Mouse (Mus musculus) mature B cell (primary cell): ENCODE measurements around the gene Dst.

Source experiments
- in situ Hi-C: fragments of 300-500 bp; cut with MboI; formaldehyde crosslinking; loops from 2 replicates; pipeline ENCODE4 v1.14.3; 2019

Dst gene

GRCm38 (mm10) chr1:34236254-34236723 is 328.3 kb downstream of the Dst start:
- in situ Hi-C loops = no loop called here

GRCm38 (mm10) chr1:34237211-34237610 is 329.2 kb downstream of the Dst start:
- in situ Hi-C loops = no loop called here

- in situ Hi-C loops = no loop called here
Measured at GRCm38 (mm10) chr1:34237689-34238091, 329.7 kb downstream of the Dst start.

- in situ Hi-C loops = no loop called here
Measured at GRCm38 (mm10) chr1:34238231-34238630, 330.2 kb downstream of the Dst start.

- in situ Hi-C loops = no loop called here
Measured at GRCm38 (mm10) chr1:34244678-34245077, 336.7 kb downstream of the Dst start.

GRCm38 (mm10) chr1:34245951-34246641 is 338.1 kb downstream of the Dst start:
- in situ Hi-C loops = no loop called here

GRCm38 (mm10) chr1:34246642-34246987 is 338.6 kb downstream of the Dst start:
- in situ Hi-C loops = no loop called here

GRCm38 (mm10) chr1:34251137-34251536 is 343.1 kb downstream of the Dst start:
- in situ Hi-C loops = no loop called here

GRCm38 (mm10) chr1:34252267-34252666 is 344.2 kb downstream of the Dst start:
- in situ Hi-C loops = no loop called here

GRCm38 (mm10) chr1:34253876-34254275 is 345.9 kb downstream of the Dst start:
- in situ Hi-C loops = no loop called here

GRCm38 (mm10) chr1:34259898-34260297 is 351.9 kb downstream of the Dst start:
- in situ Hi-C loops = no loop called here

- in situ Hi-C loops = no loop called here
Measured at GRCm38 (mm10) chr1:34261011-34261410, 353.0 kb downstream of the Dst start.

GRCm38 (mm10) chr1:34268520-34268919 is 360.5 kb downstream of the Dst start:
- in situ Hi-C loops = no loop called here

GRCm38 (mm10) chr1:34269578-34269977 is 361.6 kb downstream of the Dst start:
- in situ Hi-C loops = no loop called here

- in situ Hi-C loops = no loop called here
Measured at GRCm38 (mm10) chr1:34273922-34274321, 365.9 kb downstream of the Dst start.

GRCm38 (mm10) chr1:34275787-34276186 is 367.8 kb downstream of the Dst start:
- in situ Hi-C loops = no loop called here

- in situ Hi-C loops = no loop called here
Measured at GRCm38 (mm10) chr1:34276756-34277155, 368.7 kb downstream of the Dst start.

GRCm38 (mm10) chr1:34277259-34277658 is 369.2 kb downstream of the Dst start:
- in situ Hi-C loops = no loop called here

GRCm38 (mm10) chr1:34283502-34283901 is 375.5 kb downstream of the Dst start:
- in situ Hi-C loops = no loop called here

GRCm38 (mm10) chr1:34284979-34285378 is 377.0 kb downstream of the Dst start:
- in situ Hi-C loops = no loop called here

- in situ Hi-C loops = no loop called here
Measured at GRCm38 (mm10) chr1:34287731-34288130, 379.7 kb downstream of the Dst start.

- in situ Hi-C loops = no loop called here
Measured at GRCm38 (mm10) chr1:34288181-34288580, 380.2 kb downstream of the Dst start.

GRCm38 (mm10) chr1:34288721-34289471 is 380.9 kb downstream of the Dst start:
- in situ Hi-C loops = no loop called here

GRCm38 (mm10) chr1:34289472-34289748 is 381.4 kb downstream of the Dst start:
- in situ Hi-C loops = no loop called here
